Mouse (Mus musculus) urinary bladder, postnatal 14 days (tissue): ENCODE results near the gene Zfp747.
A peak's percentile ranks its signal among the peaks of the same experiment; 100 is the strongest.

Experiments
- DNase-seq: peaks from one replicate; pipeline ENCODE4 v3.0.0; 2021; ENCODE audit warnings: low spot score

The Zfp747 gene

GRCm38 (mm10) chr7:127326685-127327084 lies 49.2 kb downstream of the Zfp747 start:
- DNase-seq: peak; percentile 46

- DNase-seq: no peak
These were observed 50.3 kb downstream of the Zfp747 start for GRCm38 (mm10) chr7:127325550-127325949.

- no peak for DNase-seq
These were observed 50.9 kb downstream of the Zfp747 start for GRCm38 (mm10) chr7:127324944-127325343.
